Mouse (Mus musculus) erythroblast, adult 5-6 weeks (primary cell): ENCODE results near the gene Taf15. TPM values are rescaled to one million over a fixed set of nuclear protein-coding genes. Genes with fewer than 3 reads are reported as not detected.

Experiments
- ATAC-seq: replicated peaks from 2 replicates; pipeline ENCODE4 v1.8.0; 2016; ENCODE audit warnings: moderate number of reproducible peaks, mild to moderate bottlenecking, moderate TSS enrichment, inconsistent platforms; ENCODE audit not compliant: poor library complexity, low FRiP score, severe bottlenecking
- total RNA-seq, 2 experiments: library from RNA; stranded (forward) in 1 of 2; stranded (reverse) in 1 of 2; fragments of 150-400 nt in 1 of 2; fragments of 200-764, 138-1000 nt in 1 of 2; gene quantifications; 2 replicates each; pipeline versions ENCODE4 v1.2.3 to v1.2.4; 2015 to 2017; ENCODE audit warnings: low replicate concordance in 2 of 2

The Taf15 gene
- total RNA-seq, 2 experiments from 2014 or later = 24.5 to 35.2 TPM

- no peak for ATAC-seq
These were observed 17.3 kb upstream of the Taf15 start for GRCm38 (mm10) chr11:83455608-83456007.

- no peak for ATAC-seq
These were observed 15.6 kb upstream of the Taf15 start for GRCm38 (mm10) chr11:83457257-83457656.

- ATAC-seq = no peak
These were observed 14.8 kb upstream of the Taf15 start for GRCm38 (mm10) chr11:83457912-83458601.

DNA sequence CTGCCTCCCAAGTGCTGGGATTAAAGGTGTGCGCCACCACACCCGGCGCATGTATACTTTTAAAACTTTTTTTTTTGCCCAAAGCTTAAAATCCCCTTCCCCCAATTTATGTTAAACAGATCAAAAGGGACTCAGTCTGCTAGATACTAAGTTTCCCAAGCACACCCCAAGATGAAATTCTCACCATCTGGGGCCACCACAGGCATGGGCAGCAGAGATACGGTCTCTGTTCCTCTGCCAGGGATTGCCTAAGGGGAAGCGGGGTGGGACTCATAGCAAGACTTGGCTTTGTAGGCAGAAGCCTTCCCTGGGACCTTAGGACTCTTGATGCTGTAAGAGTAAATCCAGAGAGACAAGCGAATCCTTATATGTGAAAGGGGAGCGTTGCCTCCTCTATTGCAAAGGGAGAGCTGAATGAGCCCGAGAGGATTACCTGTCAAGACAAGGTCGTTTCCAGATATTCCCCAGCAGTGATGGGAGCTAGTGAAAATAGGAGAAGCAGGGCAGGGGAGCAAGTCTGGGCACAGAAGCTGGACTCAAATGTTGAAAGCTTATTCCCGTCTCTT lies 11.3 kb upstream of the Taf15 start:
- ATAC-seq = no peak

DNA sequence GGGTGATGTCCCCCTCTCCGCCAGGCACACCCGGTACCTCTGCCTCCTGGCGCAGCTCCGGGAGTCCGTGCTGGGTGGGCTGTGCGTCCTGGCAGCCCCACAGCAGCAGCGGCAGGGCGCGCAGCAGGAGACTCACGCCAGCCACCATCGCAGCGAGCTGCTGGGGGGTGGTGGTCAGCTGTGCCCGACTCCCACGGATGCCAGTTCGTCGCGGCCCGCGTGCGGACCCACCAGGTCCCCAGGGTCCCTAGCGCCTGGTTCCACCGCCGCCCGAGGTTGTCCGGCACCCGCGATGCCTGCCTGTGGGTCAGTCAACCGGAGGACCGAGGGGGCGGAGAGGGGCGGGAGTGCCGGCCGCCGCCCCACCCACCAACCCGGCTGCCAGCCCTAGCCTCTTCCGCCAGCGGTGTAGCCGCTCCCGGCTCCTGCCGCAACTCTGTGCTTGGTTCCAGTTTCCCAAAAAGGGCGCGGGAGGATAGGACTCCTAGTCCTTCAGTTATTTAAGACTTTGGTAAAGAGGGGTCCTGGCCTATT lies 10.1 kb upstream of the Taf15 start, which contains the start of gene Mmp28:
TSS of gene Mmp28 (minus strand) at position 361 of the 534 bp plus-strand sequence.
- ATAC-seq = no peak

GRCm38 (mm10) chr11:83465976-83466375 lies 6.9 kb upstream of the Taf15 start:
- no peak for ATAC-seq

GRCm38 (mm10) chr11:83467120-83467652 lies 5.7 kb upstream of the Taf15 start:
- ATAC-seq = no peak

GRCm38 (mm10) chr11:83468765-83469164 lies 4.1 kb upstream of the Taf15 start:
- no peak for ATAC-seq

GRCm38 (mm10) chr11:83471766-83472165 lies 1.1 kb upstream of the Taf15 start:
- no peak for ATAC-seq

DNA sequence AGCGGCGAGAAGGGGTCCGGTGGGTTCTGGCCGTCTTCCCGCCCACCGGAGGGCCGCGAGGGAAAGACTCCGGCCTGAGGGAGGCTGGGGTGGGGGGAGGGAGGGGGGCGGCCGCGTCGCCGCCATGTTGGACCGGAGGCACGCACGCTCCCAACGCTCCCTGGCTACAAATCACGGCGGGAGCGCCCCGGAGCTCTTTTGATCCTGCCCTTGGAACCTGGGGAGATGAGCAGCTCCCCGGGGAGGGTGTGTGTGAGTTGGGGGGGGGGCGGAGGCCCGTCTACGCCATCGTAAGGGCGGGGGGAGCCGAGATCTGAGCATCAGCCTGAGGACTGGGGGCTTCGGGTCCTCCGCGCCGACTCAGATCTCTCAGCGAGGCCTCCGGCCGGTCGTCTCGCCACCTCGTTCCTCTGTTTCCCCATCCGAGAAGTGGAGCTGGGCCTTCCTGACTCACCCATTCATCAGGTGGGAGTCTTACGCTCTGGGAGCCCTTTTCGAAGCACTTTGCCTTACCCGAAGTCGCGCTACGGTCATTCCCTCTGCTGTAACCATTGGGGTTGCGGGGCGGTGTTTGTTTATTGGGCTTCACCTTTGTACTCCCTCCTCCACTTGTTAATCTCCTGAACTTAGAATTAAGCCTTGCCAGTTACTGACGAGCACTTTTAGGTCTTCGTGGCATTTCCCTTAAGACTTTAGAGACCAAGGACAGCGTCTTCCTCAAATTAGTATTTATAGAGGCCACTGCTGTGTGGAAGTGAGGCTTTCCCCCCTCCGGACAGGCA lies 540 bp downstream of the Taf15 start:
- peak; percentile 38 for ATAC-seq

DNA sequence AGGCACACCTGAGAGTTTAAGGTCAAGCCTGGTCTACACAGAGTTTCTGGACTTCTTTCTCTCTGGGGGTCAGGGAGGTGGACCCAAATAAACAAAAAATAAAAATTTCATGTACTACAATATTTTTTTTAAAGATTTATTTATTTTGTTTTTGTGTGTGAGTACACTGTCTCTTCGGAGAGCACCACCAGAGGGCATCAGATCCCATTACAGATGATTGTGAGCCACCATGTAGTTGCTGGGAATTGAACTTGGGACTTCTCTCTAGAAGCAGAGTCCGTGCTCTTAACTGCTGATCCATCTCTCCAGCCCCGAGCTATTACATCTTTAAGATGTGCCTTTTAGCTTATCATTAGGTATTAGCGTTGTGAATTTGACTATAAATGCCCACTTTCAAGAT lies 18.6 kb downstream of the Taf15 start:
- no peak for ATAC-seq

- no peak for ATAC-seq
These were observed 22.7 kb downstream of the Taf15 start for GRCm38 (mm10) chr11:83495571-83495970.

DNA sequence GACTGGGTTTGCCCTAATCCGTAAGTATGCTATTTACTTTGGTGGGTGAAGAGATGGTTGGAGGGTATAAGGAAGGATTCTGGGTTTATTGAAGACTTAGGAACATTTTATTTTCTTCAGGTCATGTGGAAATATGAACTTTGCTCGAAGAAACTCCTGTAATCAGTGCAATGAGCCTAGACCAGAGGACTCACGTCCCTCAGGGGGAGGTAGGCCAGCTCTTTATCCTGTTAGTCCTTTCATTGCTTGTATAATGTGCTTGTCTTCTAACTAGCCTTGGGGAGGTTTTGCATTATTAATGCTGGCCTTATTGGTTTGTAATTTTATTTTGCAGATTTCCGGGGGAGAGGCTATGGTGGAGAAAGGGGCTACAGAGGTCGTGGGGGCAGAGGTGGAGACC lies 31.4 kb downstream of the Taf15 start:
- ATAC-seq = no peak

- ATAC-seq = no peak
These were observed 36.6 kb downstream of the Taf15 start for GRCm38 (mm10) chr11:83509521-83509920.

DNA sequence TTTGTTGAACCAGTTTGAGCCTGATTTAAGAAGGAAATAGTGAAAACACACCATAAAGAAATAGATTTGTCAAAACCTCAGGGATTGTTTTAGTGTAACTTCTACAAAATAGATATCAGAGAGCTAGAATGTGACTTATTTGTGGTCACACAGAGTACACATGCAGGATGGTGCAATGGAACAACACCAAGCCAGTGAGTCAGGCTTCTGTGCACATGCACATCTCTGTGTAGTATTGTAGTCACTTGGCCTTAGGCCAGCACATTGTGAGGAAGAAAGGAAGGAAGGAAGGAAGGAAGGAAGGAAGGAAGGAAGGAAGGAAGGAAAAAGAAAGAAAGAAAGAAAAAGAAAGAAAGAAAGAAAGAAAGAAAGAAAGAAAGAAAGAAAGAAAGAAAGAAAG lies 44.3 kb downstream of the Taf15 start:
- ATAC-seq = no peak

- no peak for ATAC-seq
These were observed 45.5 kb downstream of the Taf15 start for GRCm38 (mm10) chr11:83518371-83518770.

- no peak for ATAC-seq
These were observed 49.2 kb downstream of the Taf15 start, which contains the start of gene Heatr9 for GRCm38 (mm10) chr11:83522075-83522474. TSS of gene Heatr9 (minus strand) at chr11:83522175.

GRCm38 (mm10) chr11:83529024-83529423 lies 56.1 kb downstream of the Taf15 start:
- no peak for ATAC-seq

DNA sequence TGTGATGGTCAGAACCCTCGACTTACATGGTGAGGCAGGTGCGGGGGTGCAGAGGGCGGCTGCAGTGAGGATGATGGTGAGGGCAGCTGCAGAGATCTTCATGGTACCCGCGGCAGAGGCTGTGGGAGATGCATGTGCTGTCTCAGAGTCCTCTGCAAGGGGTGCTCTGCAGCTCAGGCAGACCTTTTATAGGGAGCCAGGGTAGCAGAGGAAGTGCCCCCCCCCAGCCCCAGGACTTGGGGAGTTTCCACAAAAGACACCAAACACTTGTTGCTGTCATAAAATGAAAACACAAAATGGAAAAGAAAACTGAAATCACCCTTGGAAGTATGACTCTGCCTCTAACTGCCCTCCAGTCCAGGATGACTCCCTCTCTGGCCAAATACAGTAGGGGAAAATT lies 57.5 kb downstream of the Taf15 start, which contains the start of gene Ccl5:
TSS of gene Ccl5 (minus strand) at position 159 of the 400 bp plus-strand sequence.
- ATAC-seq = no peak

DNA sequence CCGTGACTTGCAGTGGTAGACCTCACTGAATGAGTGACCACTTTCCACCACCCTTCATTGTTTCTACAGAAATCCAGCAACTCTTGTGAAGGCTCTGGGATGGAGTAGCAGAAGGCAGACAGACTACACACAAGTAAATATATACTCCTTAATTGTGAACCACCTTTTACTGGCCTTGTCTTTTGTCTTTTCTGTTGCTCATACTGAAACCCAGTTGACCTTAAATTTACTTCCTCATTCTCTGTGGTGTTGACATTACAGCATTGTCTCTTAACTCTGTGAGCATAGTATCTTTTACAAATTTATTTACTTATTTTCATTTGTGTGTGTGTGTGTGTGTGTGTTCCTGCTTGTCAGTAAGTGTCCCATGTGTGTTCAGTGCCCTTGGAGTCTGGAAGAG lies 60.3 kb downstream of the Taf15 start:
- ATAC-seq = no peak
